Mouse (Mus musculus) erythroblast, embryonic 14.5 days (primary cell): ENCODE results near the gene Fam162b. TPM values are rescaled to one million over a fixed set of nuclear protein-coding genes. Genes with fewer than 3 reads are reported as not detected.

Experiments used
- H3K27me3 ChIP-seq: 2 replicates; pipeline ENCODE4 v1.6.1; 2012; ENCODE audit warnings: inconsistent platforms; ENCODE audit not compliant: control insufficient read depth
- H3K36me3 ChIP-seq: 2 replicates; pipeline ENCODE4 v1.6.1; 2012; ENCODE audit warnings: mild to moderate bottlenecking, inconsistent platforms; ENCODE audit not compliant: control insufficient read depth
- H3K4me1 ChIP-seq: 2 replicates; pipeline ENCODE4 v1.6.1; 2012; ENCODE audit warnings: inconsistent platforms; ENCODE audit not compliant: control insufficient read depth
- H3K4me3 ChIP-seq: replicated peaks from 2 replicates; pipeline ENCODE3; 2012; ENCODE audit warnings: moderate library complexity, mild to moderate bottlenecking, inconsistent platforms
- H3K9me3 ChIP-seq: 2 replicates; pipeline ENCODE4 v1.6.1; 2012; ENCODE audit warnings: low read length, inconsistent platforms, mixed read lengths; ENCODE audit not compliant: control insufficient read depth
- GATA1 ChIP-seq: IDR thresholded peaks from 2 replicates; pipeline ENCODE4 v1.6.1; 2012; ENCODE audit warnings: low read length, inconsistent platforms, mixed read lengths
- TAL1 ChIP-seq: IDR thresholded peaks from 3 replicates; pipeline ENCODE4 v1.6.1; 2012; ENCODE audit warnings: low read length, inconsistent platforms, mixed read lengths
- polyA plus RNA-seq: library from polyadenylated mRNA; stranded (reverse); fragments of >175 nt; gene quantifications from 2 replicates; pipeline ENCODE4 v1.2.3, GENCODE M21; 2012

The Fam162b gene
- polyA plus RNA-seq, 1 experiment, result not detected

DNA sequence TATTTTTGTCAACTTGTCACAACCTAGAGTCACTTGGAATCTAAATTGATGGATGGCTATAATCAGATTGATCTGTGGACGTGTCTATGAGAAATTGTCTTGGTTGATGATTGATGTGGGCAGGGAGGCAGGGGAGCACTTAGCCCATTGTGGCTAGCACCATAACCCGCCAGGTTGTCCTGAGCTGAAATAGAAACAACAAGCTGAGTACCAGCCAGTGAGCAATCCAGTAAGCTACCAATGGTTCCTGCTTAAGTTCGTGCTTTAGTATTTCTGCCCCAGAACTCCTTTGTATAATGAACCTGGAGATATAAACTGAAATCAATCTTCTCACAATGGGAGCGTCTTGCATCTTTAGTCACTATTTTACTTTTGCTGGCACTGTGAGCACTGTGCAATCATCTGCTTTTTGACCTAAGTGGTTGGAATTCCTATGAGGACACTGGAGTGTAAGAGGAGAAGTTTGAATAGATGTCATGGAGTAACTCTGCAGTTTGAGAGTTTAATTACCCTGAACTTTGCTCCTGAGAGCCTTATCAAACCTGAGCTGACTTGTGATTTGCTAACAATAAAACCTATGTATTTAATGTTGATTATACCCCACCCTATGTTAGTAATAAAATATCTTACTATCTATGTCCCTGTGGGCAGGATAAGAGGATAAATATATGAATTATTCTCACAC, 19.6 kb upstream of the Fam162b start:
- Histone ChIP-seq H3K27me3 (no peaks in the 10 kb centered on the region), H3K4me1 (no peaks in the 10 kb centered on the region), H3K36me3 (no peaks in the 10 kb centered on the region), H3K9me3 (no peaks in the 10 kb centered on the region), H3K4me3 (no peak overlapping the region)
- no peak for TF ChIP-seq GATA1
- TF ChIP-seq TAL1, result no peak

DNA sequence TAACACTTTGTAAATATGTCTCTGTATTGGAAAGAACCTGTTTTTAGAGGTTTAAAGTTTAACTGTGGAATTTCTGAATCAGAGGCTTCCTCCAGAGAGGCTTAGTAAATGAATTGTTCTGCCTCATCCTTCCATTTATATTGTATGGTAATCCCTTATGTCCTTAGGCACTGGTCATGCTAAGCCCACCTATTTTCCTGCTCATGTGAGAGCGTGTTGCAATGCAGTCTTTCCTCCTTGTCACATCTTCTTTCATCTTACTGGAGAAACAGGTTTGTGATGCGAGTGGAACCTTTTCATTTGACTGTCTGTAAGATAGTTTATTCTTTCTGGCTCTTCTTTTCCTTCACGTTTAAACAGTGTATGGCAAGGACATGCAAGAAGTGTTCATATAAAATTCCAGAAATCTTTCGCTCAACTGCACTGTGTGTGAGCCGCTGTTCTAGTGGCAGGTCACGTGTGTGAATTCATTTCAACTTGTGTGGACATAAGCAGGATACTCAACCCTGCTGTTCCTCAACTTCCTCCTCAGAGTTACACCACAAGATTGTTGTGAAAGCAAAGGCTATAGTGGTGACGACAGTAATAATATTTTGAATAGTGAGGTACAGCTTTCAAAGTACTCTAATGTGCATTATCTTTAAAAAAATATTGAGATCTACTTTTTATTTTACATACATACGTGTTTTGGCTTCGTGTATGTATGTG, 6.8 kb upstream of the Fam162b start:
- Histone ChIP-seq H3K4me1 (no peaks in the 10 kb centered on the region), H3K4me3 (no peak overlapping the region), H3K27me3 (no peaks in the 10 kb centered on the region), H3K9me3 (no peaks in the 10 kb centered on the region), H3K36me3 (no peaks in the 10 kb centered on the region)
- TF ChIP-seq TAL1 (no peak), GATA1 (no peak)

DNA sequence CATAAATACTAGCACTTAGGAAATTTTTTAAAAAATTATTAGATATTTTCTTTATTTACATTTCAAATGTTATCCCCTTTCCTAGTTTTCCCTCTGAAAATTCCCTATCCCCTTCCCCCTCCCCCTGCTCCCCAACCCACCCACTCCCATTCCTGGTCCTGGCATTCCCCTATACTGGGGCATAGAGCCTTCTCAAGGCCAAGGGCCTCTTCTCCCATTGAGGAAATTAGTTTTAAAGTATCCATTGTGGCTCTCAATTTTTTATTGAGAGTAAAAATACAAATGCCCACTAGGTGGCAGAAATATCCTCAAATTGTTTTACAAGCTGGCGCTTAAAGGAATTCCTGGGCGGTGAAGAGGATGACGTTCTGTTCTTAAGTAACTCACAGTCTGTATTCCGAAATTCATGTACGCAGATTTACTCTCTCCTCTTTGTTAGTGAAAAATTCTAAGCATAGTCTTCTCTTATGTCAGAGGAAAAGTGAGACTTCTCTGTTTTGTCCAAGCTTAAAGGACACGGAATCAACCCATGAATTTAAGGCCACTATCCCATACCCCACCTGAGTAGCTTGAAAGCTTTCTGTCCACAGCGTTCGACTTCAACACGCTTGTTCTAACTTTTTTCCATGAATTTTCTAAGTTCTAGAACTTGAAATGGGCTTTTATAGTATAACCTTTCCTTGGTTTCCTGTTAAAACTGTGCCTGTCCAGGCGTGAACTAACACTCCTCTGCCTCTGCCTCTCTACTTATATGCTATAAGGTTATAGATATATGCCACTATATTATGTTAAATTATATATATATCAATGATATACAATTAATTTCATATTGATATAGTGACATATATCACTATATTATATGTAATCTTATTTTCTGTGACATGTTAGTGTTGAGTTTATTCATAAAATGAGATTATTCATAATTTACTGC, 4.9 kb upstream of the Fam162b start:
- no peaks in the 10 kb centered on the region for H3K4me1 ChIP-seq
- H3K9me3 ChIP-seq, result no peaks in the 10 kb centered on the region
- no peak for TF ChIP-seq TAL1
- TF ChIP-seq GATA1, result no peak
- no peak overlapping the region for H3K4me3 ChIP-seq
- peaks cover 2% of the 10 kb centered on the region for H3K27me3 ChIP-seq
- H3K36me3 ChIP-seq, result no peaks in the 10 kb centered on the region

DNA sequence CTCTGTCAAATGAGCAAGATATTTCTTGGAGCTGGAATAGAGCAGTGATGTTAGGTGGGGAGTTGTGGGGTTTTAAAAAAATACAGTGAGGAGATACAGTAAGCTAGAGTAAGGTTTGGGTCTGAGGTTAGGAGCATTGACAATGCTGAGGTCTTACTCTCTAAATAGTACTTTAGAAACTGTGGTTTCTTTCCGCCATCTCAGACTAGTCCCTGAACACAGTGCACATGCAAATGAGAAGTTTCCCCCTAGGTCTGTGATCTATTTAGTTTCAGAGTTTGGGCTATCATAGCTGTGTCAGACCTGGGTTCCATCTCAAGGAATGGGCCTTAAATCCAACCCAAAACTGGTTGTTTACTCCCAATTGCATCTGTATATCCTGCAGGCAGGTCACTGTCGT, 1.3 kb upstream of the Fam162b start:
- H3K27me3 ChIP-seq, result peaks cover 7% of the 10 kb centered on the region
- no peak overlapping the region for H3K4me3 ChIP-seq
- no peaks in the 10 kb centered on the region for H3K4me1 ChIP-seq
- no peaks in the 10 kb centered on the region for H3K9me3 ChIP-seq
- no peak for TF ChIP-seq TAL1
- TF ChIP-seq GATA1, result no peak
- H3K36me3 ChIP-seq, result no peaks in the 10 kb centered on the region

DNA sequence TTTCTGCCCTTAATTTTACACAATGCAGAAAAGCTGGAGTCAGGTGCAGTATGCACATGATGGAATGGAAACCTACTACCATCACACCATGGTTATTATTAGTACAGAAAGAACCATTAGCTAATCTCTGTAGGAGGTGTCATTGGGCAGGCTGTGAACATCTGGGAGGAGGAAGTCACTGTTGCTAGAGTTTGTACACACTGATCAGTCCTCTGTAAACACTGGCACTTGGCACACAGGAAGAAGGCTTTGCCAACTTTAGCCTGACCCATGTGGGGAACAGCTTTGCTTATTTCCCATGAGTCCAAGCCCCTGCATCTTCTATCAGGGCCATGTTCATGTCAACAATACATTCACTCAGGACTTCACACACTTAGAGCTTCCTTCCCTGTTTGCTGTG, 5.4 kb downstream of the Fam162b start:
- no peaks in the 10 kb centered on the region for H3K4me1 ChIP-seq
- H3K4me3 ChIP-seq, result no peak overlapping the region
- H3K36me3 ChIP-seq, result no peaks in the 10 kb centered on the region
- TF ChIP-seq TAL1 (no peak), GATA1 (no peak)
- H3K27me3 ChIP-seq, result peaks cover 2% of the 10 kb centered on the region; the same call in 1 of the 2 replicates
- no peaks in the 10 kb centered on the region for H3K9me3 ChIP-seq

DNA sequence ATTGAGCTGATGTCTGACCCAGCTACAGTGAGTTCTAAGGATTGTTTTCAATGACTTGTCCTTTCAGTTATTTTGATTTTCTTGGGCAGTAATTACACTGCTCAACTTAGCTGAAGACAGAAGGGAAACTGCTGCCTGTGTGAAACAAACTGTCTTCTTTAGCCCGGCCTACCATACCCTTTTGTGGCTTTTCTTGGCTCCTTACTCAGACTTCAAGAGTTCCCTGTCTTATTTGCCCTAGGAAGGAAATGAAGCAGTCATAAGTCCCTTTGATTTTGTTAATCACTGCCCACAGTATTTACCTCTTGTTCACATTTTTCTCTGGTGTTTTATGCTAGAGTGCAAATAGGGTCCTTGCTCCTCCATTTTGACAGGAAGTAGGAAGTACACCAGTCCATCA, 5.9 kb downstream of the Fam162b start:
- TF ChIP-seq GATA1 (no peak), TAL1 (no peak)
- Histone ChIP-seq H3K4me3 (no peak overlapping the region), H3K36me3 (no peaks in the 10 kb centered on the region), H3K27me3 (no peaks in the 10 kb centered on the region), H3K9me3 (no peaks in the 10 kb centered on the region), H3K4me1 (no peaks in the 10 kb centered on the region)

DNA sequence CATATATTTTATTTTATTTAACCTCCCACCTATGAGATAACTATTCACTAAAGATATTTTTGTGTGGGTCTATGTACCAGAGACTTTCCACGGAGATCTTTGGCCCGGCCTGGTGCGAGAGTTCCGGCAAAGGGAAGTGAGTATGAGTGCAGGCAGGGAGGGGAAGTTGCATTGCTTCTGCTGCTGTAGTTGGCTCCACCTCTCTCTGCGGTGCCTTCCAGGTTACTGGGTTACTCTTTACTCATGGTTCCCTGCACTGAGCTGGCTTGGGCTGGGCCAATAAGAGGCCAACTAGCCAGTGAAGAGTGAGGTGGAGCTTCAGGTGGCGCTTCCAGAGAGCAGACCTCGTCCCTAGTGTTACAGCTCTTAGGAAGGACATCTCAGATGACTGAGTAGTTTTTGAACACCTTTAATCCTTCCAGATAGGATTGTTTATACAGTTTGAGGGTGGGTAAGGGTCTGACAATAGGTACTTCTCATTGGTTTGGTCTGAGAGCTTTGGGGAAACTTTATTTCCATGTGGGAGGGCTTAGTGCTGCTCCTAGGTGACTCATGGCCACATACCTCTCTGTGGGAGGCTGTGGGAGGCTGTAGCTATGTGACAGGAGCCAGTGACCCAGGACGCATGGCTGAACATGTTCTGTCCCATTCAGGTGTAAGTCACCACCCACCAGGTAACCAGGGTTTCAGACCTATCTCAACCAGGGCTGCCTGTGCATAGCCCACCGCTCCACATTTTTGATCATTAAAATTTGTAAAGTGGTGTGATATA, 18.9 kb downstream of the Fam162b start:
- H3K4me1 ChIP-seq, result no peaks in the 10 kb centered on the region
- H3K4me3 ChIP-seq, result no peak overlapping the region
- H3K36me3 ChIP-seq, result no peaks in the 10 kb centered on the region
- no peaks in the 10 kb centered on the region for H3K27me3 ChIP-seq
- H3K9me3 ChIP-seq, result no peaks in the 10 kb centered on the region
- TF ChIP-seq TAL1 (no peak), GATA1 (no peak)

DNA sequence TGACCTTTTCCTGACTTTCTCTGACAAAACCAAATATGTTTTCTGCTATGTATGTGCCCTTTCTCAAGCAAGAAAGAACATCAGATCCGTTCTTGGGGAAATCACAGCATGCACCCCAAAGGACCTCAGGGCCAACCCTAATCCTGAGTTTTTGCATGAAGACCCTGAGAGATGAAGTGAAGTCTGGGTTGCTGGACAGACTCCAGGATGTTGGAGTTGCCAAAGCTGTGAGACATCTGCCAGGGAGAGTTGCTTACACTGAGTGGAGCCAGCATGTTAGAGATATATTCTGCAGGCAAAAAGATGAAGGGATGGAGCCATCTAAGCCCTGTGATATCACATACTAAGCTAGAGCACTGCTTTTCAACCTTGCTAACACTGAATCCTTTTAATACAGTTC, 34.3 kb downstream of the Fam162b start:
- H3K4me1 ChIP-seq, result no peaks in the 10 kb centered on the region
- no peaks in the 10 kb centered on the region for H3K36me3 ChIP-seq
- H3K27me3 ChIP-seq, result no peaks in the 10 kb centered on the region
- no peak overlapping the region for H3K4me3 ChIP-seq
- no peaks in the 10 kb centered on the region for H3K9me3 ChIP-seq
- TF ChIP-seq TAL1, result no peak
- TF ChIP-seq GATA1, result no peak
